ENCODE assay signal across 13 mouse cellular contexts in genomic region chr13:91509467-91509866, GRCm38 (mm10). TPM values are rescaled to one million over a fixed set of nuclear protein-coding genes. Genes with fewer than 3 reads are reported as not detected.
DNase-seq lines count a peak whose midpoint lies in the region; ATAC-seq lines count a peak whose summit lies in the region.
"Had no signal": no experiment of that assay in that cellular context is flagged by ENCODE, and none has a peak within 500 bp of the region (broad histone marks: within the 10 kb centered on the region; RNA-seq: fewer than 3 reads in every experiment).

No protein-coding gene starts in this region.

- peak; percentile 43 to 45 for DNase-seq in spleen, postnatal 36 days (ENCODE audit: low spot score in 2 of 2)
- DNase-seq in spleen, postnatal 4 days (ENCODE audit: low spot score in 2 of 2), result no peak
- peak; percentile 29 for DNase-seq in induced T-regulatory cell, adult 2 months (ENCODE audit: low read depth)
- peak; percentile 50 for DNase-seq in naive thymus-derived CD4-positive, alpha-beta T cell, adult 2 months (ENCODE audit: low read depth)
- DNase-seq in layer of hippocampus, adult 11-12 months (ENCODE audit: low spot score), result no peak
- DNase-seq in adrenal gland, postnatal 4 days (ENCODE audit: low spot score in 2 of 2), result no peak
- DNase-seq in testis, postnatal 10 days (ENCODE audit: low spot score), result no peak
- DNase-seq: adrenal gland, adult 8-10 months; cerebellum, adult 18-20 months; gastrocnemius, postnatal 36 days; kidney, adult 2 months; retina, postnatal 1 day had no signal

- peak; percentile 84 for ATAC-seq in activated CD4-positive, CD25-positive, alpha-beta regulatory T cell, adult 4 months

RNA-seq across cellular contexts. Expression of gene Ssbp2, which starts 49.4 kb away (rescaled TPM):
- polyA plus RNA-seq in activated CD4-positive, CD25-positive, alpha-beta regulatory T cell, adult 4 months (2017; shearing (Covaris generic)), result 100 to 1,000 TPM in 1 of 2 experiments, 10 to 100 TPM in 1; 96.5 to 129 TPM
- total RNA-seq in adrenal gland, postnatal 4 days (2021), result 10 to 100 TPM; 42.0 to 50.9 TPM

Comparison
In these comparisons a context has a peak if more than half of its experiments do, and no peak if none do; other contexts are left out.
1. DNase-seq: peak in spleen, postnatal 36 days (2 of 2), induced T-regulatory cell, adult 2 months (single experiment) and naive thymus-derived CD4-positive, alpha-beta T cell, adult 2 months (single experiment); none in spleen, postnatal 4 days (0 of 2), layer of hippocampus, adult 11-12 months (single experiment), adrenal gland, postnatal 4 days (0 of 2) and testis, postnatal 10 days (single experiment).